Mouse (Mus musculus) CD8-positive naive resting alpha-beta T cell, adult 2 months (primary cell): ENCODE data around the gene 1110051M20Rik.

ENCODE experiments used
- DNase-seq, 2 experiments: peaks; one replicate each; pipeline ENCODE4 v3.0.0; 2022; ENCODE audit warnings: low read depth in 2 of 2, low spot score in 2 of 2

1110051M20Rik gene

GRCm38 (mm10) chr2:91236601-91237510 lies 207.6 kb downstream of the 1110051M20Rik start, which contains the start of gene Ddb2:
Ddb2 (minus strand) TSS chr2:91236982.
- peak; percentile 89 for DNase-seq

DNA sequence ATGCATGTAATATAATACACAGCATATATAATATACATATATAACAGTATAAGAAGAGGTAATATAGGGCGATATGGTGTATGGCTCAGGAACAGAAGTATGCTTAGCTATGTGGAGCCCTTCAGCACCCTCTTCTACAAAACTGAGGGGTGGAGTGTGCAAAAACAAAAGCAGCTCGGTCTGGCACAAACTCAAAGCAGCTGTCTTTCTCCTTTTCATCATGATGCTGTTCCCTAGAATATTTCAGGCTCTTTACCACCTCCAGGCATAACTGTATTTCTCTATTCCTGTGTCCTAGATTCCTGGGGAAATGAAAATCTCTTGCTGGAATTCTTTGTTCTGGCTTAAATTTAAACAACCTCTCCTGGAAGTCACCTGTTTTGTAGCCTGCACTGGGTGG lies 214.8 kb downstream of the 1110051M20Rik start:
- DNase-seq, result no peak
